Mouse (Mus musculus): ENCODE results near the gene E030030I06Rik. TPM values are rescaled to one million over a fixed set of nuclear protein-coding genes. Genes with fewer than 3 reads are reported as not detected.
A peak's percentile ranks its signal among the peaks of the same experiment; 100 is the strongest.
"Not testable (repeated sequence)": the region's sequence is repeated elsewhere in the genome, so short reads cannot be mapped to it uniquely, and the experiment has no call there.

The E030030I06Rik gene
- polyA plus RNA-seq (2012; rRNA removed) = 7.0 and 10.3 TPM in 2 replicates

GRCm38 (mm10) chr10:22149073-22149690 is at the start of gene E030030I06Rik:
TSS of gene E030030I06Rik (minus strand) at chr10:22149270.
- peak; percentile 30 for DNase-seq (ENCODE audit: low spot score)

DNA sequence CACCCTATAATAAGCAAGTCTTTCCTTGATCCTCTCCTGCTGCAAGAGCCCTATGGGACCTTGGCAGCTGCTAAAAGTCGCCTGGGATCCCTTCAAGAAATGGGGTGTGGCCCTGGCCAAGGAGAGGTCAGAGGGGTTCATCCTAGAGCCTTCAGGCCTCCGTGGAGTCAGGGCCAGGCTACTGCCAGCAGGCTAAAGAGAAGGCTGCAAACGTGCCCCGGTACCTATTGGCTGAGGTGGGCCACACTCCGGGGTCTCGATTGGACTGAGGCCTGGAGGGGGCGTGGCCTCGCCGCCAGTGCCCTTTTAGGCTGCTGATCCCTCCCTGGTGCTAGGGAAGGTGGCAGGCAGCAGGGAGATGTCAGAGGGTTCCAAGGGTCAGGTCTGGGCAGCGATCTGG is 42.0 kb upstream of the E030030I06Rik start:
- DNase-seq (ENCODE audit: low spot score) = not testable (repeated sequence)

- not testable (repeated sequence) for DNase-seq (ENCODE audit: low spot score)
Measured at GRCm38 (mm10) chr10:22176515-22176914, 27.4 kb upstream of the E030030I06Rik start.

DNA sequence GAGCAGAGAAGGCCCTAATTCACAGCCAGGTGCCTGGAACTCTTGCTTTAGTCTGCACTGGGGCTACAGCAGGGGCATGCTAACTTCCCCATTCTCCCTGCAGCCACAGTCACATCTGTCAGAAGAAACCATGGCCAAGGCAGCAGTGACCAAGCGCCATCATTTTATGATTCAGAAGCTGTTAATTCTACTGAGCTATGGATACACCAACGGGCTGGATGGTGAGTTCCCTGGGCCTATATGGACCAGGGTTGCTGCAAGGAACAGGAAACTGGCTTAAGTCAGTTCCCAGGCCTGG is 25.1 kb upstream of the E030030I06Rik start:
- not testable (repeated sequence) for DNase-seq (ENCODE audit: low spot score)

DNA sequence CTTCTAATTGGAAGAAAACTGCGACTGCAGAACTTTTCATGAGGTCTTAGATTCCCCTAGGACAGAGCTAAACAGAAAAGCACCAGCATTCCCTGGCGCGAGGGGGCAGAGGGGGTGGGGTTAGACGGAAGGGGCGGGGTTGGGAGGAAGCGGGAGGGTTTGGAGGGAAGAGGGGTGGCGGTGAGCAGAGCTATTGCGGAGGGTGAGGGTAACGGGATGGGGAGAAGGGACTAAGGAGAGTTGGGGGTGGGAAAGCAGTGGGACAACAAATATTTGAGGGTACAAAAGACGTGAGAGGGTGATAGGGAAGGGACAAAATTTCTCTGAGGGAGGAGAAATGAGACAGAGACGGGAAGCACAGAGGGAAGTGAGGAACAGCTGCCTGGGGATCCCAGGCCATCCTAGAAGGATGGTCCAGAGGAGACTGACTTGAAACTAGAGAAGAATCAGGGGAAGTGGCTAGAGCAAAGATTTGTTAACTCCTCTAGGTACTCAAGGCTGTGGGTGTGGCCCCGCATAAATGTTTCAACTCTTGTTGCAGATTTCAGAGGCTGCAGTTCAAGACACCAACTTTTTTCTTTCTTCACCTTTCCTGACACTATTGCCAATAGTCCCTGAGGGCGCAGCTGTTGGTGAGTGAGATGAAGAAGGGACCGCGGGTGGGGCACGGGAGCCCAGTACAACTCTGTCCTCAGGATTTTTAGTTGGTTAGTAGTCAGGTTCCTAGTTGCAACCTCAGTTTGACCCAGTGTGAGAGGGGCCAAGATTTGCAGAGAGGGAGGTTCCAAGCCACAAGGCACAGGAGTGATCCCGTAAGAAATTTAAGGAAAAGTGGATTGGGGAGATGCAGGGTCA is 24.5 kb upstream of the E030030I06Rik start:
- not testable (repeated sequence) for DNase-seq (ENCODE audit: low spot score)

DNA sequence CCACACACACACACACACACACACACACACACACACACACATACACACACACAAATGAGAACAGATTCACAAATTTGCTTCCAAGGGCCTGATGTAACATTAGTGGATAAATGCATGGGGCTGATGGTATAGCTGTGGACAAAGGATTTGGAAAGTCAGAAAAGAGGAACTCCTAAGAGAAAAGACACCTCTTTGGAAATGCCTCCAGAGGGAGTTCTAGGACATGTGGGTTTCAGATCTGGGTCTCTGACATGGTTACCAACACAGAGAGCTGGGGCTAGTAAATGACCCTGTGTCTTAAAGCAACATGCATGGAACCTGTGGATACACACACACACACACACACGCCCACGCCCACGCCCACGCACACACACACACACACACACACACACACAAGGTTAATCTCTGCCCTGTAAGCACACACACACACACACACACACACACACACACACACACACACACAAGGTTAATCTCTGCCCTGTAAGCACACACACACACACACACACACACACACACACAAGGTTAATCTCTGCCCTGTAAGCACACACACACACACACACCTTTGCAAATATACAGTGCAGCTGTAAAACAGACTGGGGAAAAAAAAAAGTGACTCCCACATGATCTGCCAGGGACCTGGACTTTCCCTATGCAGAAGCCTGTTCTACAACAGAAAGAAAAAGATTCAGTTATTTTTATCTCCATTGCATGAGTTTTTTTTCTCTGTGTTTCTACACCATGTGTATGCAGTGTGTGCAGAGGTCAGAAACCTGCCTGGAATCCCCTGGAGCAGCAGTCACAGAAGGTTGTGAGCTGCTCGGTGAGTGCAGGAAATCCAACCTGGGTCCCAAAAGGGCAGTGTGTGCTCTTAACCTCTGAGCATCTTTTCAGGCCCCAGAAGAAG is 23.6 kb upstream of the E030030I06Rik start:
- not testable (repeated sequence) for DNase-seq (ENCODE audit: low spot score)

DNA sequence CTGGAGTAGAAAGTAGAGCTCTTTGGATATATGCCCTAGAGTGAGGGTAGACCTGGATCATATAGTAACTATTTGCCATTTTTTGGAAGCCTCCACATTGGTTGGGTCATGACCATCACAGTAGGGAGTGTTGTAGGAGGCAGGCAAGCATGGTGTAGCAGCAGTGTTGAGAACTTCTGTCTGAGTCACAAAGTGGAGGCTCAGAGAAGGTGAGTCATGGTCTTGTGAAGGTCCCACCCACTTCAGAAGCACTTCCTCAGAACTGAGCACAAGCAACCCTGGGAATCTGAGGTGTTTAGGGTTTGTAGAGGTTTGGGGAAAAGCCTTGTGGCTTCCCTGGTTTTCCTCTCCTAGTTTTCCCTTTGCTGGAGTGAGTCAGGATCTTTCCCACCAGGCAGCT is 20.0 kb upstream of the E030030I06Rik start:
- not testable (repeated sequence) for DNase-seq (ENCODE audit: low spot score)

DNA sequence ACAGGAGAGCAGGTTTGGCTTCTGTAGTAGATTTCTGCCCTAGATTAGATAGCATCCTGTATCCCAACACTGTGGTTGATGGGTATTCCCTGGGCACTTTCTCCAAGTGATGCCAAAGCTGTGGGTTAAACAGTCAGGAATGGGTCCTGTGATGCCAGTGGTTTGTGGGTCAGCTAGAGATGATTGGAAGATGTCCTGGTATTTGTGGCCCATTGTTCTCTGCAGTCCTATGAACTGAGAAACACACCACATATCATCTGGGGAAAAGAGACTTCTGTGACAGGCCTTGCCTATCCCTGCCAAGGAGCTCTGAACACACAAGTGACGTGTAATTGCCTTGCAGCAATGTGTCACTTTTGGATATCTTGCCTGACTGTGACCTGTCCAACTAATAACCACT is 18.0 kb upstream of the E030030I06Rik start:
- DNase-seq (ENCODE audit: low spot score) = not testable (repeated sequence)

DNA sequence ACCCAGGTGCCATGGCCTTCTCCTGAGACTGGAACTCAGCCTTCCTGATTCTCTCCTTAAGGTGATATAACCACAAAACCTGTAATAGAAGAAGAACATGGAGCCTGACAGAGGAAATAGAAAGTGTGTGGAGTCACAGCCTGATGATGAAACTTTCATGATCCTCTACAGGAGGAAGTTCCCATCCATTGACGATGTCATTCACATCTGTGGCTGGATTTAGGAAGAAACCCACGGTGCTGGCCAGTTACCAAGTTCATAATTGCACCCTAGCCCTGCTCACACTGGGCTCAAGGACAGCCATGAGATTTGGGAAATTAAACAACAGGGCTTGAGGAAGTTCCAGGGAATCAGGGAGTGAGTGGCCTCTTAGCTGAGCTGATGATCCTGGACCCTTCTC is 17.0 kb upstream of the E030030I06Rik start:
- not testable (repeated sequence) for DNase-seq (ENCODE audit: low spot score)

DNA sequence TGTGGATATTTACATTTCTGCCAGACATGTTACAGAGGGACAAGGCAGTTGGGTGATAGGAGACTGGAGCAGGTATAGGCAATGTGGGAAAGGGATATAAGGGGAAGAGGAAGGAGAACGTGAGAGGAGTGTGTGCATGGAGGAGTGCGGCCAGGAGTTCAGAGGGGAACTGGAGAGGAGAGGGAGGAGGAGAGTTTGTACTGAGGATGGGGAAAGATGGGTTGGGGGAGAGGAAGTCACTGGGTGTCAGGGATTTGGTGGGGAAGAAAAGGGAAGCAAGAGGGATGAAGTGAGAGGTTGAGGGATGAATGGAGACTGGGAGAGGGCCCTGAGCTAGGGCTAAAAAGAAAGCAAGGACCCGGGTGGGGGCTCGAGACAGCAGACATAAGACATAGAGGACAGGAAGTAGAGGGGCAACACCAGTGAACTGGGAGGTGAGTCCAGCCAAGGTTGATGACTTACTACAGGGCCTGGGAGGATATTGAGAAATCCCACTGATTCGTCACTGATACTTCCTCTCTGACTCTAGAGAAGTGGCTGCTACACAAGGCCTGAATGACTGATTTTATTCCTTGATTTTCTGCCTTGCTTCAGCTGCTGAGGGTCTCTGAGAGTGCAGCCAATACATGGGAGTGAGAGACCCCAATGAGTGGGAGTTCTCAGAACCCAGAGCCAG is 16.4 kb upstream of the E030030I06Rik start:
- DNase-seq (ENCODE audit: low spot score) = not testable (repeated sequence)

- DNase-seq (ENCODE audit: low spot score) = peak; percentile 53
Measured at GRCm38 (mm10) chr10:22163705-22164583, 14.9 kb upstream of the E030030I06Rik start.

DNA sequence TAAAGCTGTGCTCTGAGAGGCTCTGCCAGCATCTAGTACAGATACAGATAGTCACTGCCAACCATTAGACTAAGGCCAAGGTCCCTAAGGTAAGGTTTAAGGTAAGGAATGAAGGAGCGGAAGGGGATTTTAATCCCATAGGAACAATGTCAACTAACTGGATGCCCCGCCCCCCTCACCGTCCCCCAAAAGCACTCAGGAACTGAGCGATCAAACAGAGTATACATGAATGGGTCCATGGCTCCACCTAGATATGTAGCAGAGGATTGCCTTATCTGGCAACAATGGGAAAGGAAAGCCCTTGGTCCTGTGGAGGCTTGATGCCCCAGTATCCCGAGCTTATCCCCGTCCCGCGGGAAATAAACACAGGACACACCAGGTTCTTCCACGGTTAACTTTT is 14.2 kb upstream of the E030030I06Rik start:
- not testable (repeated sequence) for DNase-seq (ENCODE audit: low spot score)

DNA sequence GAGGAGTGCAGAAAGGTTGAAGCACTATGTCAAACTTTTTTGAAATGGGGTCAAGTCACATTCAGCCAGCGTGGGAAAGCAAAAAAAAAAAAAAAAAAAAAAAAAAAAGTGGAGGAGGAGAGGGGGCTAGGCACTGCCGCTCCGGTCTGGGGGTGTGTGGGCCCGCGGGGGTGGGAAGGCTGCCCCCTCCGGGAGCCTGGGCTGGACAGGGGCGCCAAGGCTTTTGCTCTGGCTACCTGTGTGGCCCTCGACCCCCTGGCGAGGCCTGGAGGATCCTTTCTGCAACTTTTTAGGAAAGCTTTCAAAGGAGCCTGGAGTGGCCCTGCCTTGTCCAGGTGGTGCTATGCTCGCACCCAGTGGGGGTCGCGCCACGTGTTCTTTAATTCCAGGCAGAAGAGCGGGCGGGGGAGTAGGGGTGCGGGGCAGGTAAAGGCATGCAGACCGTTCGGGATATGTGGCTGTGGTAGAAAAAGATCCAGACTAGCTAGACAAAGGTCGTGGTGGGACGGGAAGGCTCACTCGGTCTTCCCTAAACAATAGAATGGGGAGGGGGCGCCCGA is 10.6 kb upstream of the E030030I06Rik start:
- DNase-seq (ENCODE audit: low spot score) = no peak

DNA sequence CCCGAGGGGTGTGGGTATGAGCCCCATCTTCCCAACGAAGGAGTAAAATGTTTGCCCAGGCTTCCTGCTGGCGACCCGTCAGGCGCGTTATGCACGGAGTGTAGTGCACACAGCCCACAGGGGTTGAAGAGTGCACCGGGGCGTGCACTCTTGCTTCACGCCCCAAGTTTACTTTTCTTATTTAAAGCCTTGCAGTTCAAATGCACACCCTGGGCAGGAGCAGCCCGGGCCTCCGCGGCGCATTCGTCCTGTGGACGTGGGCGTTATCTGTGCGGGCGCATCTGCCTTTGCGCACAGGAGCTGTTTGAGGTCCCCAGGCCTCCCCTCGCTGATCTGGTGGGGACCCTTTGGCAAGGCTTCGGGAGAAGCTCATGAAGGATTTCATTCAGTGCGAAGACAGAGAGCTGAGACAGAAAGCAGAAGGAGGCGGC is 10.1 kb upstream of the E030030I06Rik start:
- no peak for DNase-seq (ENCODE audit: low spot score)

DNA sequence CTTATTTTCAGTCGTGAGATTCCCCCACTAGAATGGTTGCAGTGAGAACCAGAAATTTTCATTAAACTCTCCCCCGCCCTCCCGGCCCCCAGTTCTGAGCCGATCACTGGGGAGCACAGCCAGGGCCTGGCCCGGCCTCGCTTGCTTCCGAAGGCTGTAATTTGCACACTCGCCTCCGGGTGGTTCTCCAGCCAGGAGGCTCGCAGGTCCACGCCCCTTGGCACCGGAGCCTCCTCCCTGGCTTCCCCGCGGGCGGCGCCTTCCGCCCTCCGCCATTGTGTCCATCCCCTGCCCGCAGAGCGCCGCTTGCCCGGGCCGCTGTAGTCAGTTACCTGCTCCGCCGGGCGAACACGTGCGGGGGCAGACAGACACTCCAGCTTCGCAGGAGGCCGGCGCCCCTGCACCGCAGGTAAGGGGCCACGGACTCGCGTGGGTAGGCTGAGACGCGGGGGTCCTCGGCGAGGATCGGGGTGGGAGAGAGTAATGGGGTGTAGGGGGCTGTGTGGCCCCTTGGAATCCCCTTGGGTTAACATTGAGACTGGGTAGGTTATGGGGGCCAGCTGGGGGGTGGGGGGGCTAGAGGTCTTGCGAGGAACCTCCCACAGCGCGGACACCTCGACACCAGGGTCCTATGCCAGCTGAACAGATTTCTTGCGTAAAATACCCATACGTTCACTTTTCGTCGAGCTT is 9.4 kb upstream of the E030030I06Rik start, which contains the start of the genes Raet1e and H60b:
Gene Raet1e (plus strand): TSS at position 260 of the 690 bp plus-strand sequence.
Gene H60b (plus strand): TSS at position 277 of the 690 bp plus-strand sequence.
- peak; percentile 63 for DNase-seq (ENCODE audit: low spot score)

- no peak for DNase-seq (ENCODE audit: low spot score)
Measured at GRCm38 (mm10) chr10:22154871-22155799, 6.1 kb upstream of the E030030I06Rik start.

DNA sequence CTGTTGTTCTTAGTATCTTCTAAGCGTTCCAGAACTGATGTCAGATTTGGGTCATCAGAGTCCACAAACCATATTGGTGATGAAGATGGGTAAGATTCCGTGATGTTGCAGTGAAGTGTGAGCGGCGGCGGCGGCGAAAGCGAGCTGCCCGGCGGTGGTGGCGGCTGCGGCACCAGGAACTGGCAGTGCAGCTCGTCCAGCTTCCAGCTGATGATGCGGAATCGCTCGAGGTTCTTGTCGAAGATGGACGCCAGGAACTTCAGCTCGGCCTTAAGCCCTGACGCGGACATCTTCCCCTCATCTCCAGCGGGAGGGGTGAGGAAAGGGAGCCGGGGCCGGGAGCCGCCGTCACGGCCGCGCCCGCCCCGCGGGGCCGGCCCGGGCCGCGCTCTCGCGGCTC is 5.1 kb upstream of the E030030I06Rik start:
- DNase-seq (ENCODE audit: low spot score) = not testable (repeated sequence)

- DNase-seq (ENCODE audit: low spot score) = not testable (repeated sequence)
Measured at GRCm38 (mm10) chr10:22153147-22153690, 4.1 kb upstream of the E030030I06Rik start.
